Mouse (Mus musculus): ENCODE results near the gene Ugt1a1.
"Not testable (repeated sequence)": the region's sequence is repeated elsewhere in the genome, so short reads cannot be mapped to it uniquely, and the experiment has no call there.

The Ugt1a1 gene

GRCm38 (mm10) chr1:88211812-88212211 is at the start of gene Ugt1a1:
TSS of gene Ugt1a1 (plus strand) at chr1:88211959.
- no peak for DNase-seq (ENCODE audit: low spot score)

DNA sequence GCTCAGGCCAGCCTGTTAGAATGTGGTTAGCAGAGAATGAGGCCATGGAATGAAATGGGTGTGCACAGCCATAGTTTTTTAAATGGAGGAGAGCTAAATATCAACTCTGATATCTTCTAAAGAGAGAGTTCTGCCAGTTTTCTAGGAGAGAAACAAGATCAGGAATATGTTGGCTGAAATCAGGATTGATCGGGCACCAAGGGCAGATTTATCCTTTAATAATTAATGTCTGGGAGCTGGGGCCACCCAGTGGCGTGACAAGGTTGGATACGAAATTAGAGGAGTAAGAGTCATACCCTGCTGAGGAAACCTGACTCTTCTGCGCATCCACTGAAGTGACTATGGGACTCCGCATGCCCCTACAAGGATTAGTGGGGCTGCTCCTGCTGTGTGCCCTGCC is 46.0 kb upstream of the Ugt1a1 start, which contains the start of gene Ugt1a5:
Ugt1a5 (plus strand) TSS at position 302 of the 400 bp plus-strand sequence.
- no peak for DNase-seq (ENCODE audit: low spot score)

DNA sequence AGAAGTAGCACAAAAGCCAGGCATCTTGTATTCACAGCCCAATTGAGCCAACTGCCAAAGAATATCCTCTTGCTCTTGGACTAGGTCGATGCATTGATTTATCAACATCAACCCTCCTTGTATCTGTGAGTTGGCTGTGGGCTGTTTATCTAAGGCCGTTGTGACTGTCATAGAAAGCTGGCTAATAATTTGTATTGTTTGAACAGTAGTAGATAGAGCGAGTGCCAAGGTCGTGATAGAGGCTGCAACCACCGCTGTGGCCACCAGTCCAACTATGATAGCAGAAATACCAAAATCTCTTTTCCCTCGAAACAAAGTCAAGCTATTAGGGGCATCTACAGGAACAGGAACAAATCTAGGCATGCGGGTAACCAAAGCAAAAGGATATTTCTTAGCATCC is 39.6 kb upstream of the Ugt1a1 start:
- not testable (repeated sequence) for DNase-seq (ENCODE audit: low spot score)

DNA sequence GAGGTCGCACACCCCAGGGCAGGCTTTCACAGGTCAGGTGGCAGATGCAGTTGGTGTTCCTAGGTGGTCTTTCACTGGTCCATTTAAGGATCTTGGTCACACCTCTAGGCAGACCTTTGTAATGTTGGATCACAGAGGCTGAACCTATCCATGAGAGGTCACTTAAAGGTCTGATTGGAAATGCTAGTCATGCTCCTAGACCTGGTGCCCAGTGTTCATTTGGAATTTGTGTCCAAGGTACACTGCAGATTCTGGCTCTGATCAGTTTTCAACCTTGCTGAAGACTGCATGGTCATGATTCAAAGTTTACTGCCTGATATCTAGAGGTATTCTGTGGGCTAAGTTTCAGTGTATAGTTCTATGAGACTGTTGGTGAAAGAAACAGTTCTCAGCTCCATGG is 32.1 kb upstream of the Ugt1a1 start:
- DNase-seq (ENCODE audit: low spot score), result no peak

GRCm38 (mm10) chr1:88186325-88186935 is 25.3 kb upstream of the Ugt1a1 start:
- no peak for DNase-seq (ENCODE audit: low spot score)

DNA sequence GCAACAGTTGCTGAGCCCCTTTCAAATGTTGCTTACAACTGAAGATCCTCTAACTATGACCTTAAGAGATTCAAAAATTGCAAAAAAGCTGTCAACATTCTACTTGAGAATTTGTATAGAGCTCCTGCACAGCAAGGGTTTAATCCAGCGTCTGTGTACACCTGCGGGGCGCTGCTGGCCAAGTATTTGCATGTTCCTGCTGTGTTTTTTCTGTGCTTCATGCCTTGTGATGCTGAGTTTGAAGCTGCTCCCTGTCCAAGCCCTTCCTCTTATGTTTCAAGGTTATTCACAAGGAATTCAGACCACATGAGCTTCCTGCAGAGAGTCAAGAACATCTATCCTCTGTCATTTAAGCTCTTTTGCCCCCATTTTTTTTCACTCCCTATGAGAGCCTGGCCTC is 19.6 kb upstream of the Ugt1a1 start:
- no peak for DNase-seq (ENCODE audit: low spot score)

DNA sequence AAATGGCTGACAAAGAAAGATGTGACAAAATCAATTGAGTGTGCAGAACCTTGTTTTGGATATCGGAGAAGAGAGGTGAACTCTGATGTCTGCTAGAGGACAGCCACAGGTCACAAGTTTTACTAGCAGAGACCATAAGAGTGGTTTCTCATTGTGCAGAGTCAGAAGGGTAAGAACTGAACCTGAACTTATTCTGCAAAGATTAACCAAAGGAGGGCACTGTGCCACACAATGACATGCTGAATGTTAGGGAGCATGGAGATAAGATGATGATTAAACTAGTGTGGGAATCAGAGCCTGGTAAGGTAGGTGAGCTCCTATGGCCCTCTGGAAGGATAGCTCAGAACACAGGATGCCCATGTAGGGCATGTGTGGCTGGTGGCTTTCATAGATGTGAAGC is 16.1 kb upstream of the Ugt1a1 start:
- DNase-seq (ENCODE audit: low spot score), result no peak

DNA sequence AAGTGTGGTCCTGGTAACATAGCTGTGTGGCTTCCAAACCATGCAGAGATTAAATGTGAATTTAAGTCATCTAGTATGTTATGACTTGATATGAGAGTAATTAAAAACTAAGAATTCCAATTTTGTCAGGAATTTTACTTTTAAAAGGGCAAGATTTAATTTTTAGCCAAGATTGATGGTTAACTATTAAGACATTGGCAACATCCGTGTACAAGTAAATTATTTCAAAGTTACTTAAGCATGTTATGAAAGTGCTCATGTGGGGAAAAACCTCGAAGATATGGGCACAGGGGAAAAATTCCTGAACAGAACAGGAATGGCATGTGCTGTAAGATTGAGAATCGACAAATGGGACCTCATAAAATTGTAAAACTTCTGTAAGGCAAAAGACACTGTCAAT is 14.3 kb upstream of the Ugt1a1 start:
- DNase-seq (ENCODE audit: low spot score), result no peak

DNA sequence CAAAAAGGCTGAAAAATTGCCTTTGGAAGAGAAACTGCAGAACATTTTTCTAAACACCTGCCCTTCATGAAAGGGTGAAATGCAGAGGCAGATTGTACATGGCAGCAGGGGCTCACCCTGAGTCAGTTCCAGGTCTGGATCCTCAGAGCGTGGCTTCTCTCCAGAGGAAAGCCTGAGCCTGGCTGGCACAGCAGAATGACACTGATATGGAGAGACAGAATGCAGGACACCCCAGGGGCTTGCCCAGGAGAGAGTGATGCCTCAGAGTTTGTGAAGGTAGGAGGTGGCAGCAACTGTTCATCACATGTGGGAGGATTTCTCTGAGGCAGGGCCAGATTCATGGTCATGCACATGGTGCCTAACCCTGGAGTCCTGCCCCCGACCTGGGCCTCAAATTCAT is 11.8 kb upstream of the Ugt1a1 start:
- DNase-seq (ENCODE audit: low spot score), result no peak

DNA sequence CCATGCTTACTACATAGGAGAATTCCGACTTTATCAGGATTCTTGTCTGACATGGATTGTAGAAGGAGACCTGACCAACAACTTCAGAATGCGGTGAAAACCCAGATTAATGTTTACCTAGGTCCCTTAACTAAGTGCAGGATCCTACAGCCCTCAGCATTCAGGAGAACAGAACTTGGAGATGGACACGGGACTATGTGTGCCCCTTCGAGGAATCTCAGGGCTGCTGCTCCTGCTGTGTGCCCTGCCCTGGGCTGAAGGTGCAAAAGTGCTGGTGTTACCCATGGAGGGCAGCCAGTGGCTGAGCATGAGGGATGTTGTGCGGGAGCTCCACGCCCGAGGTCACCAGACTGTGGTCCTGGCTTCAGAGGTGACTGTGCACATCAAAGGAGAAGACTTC is 11.3 kb upstream of the Ugt1a1 start, which contains the start of gene Ugt1a2:
Ugt1a2 (plus strand) TSS at position 146 of the 400 bp plus-strand sequence.
- no peak for DNase-seq (ENCODE audit: low spot score)

GRCm38 (mm10) chr1:88205294-88205922 is 6.4 kb upstream of the Ugt1a1 start, which contains the start of gene Dnajb3:
TSS of gene Dnajb3 (minus strand) at chr1:88205782.
- peak; percentile 71 for DNase-seq (ENCODE audit: low spot score)

DNA sequence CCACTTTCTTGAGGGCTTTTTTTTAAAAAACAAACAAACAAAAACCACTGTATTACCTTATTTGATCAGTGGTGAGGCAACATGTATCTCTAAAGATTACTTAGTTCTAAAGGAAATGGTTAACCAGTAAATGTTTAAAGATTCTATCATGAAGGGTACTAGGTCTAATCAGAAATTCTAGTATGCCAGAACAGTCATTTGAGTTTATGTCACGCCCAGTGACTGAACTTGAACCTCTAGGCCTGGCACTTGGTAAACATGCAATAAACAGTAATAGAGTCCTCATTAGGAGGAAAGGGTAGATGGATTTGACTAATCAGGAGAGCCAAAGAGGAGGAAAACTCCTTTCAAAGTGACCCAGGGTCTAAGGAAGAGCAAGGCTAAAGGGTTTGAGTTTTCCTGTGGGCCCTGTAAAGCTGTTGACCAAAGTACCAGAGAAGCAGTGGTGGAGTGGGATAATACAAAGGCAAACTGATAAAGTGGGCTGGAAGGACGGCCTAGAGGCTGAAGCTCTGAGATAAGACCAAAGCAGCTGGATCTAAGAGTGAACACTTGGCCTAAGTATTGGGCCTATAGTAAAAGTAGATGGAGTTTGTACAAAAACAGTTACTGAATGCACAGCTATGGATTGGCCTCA is 4.8 kb upstream of the Ugt1a1 start:
- peak; percentile 53 for DNase-seq (ENCODE audit: low spot score)

DNA sequence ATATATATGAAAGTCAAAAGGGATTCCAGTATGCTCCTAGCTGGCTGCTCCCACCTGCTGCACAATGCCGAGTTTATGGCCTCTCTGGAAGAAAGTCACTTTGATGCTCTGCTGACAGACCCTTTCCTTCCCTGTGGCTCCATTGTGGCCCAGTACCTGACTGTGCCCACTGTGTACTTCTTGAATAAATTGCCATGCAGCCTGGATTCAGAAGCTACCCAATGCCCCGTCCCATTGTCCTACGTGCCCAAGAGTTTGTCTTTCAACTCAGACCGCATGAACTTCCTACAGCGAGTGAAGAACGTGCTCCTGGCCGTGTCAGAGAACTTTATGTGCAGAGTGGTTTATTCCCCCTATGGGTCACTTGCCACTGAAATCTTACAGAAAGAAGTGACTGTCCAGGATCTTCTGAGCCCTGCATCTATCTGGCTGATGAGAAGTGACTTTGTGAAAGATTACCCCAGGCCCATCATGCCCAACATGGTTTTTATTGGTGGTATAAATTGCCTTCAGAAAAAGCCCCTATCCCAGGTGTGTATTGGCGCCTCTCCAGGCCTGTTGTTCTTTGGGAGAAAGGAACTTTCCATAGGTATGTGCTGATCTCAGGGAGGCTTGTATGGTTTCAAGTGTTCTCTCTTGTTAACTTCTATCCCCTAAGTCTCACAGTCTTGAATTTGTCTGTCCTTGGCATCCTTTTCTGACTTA is 734 bp downstream of the Ugt1a1 start:
- no peak for DNase-seq (ENCODE audit: low spot score)

- DNase-seq (ENCODE audit: low spot score), result no peak
These were observed 1.3 kb downstream of the Ugt1a1 start for GRCm38 (mm10) chr1:88213061-88213460.

DNA sequence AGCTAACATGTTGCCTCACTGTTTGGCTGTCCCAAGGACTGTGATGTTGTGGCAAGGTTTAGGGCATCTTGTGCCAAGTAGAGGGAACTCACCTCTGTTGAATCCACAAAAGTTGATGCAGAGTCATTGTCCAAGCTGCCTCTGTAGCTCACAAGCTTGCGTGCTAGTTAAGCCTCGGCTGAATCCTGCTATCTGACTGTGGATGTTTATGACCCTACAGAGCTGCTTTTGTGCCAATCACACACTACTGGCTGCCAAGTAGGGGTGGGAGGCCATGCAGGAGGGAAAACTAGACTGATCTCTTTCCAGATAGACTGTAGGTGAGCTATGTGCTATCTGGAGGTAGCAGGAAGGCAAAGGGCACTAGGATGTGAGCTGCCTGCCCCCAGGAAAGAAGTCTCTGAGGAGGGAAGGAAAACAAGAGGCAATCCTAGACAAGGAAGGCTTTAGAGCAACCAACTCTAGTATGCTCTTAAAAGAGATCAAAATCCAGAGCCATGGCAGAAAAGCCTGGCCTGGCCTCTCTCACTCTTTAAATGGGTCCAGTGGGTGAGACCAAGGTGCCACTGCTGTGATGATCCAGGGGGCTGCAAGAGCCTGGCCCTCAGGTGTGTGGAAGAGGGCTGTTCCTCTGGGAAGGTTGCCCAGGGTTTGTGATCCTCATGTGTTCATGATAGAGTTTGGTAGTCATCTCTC is 2.2 kb downstream of the Ugt1a1 start:
- DNase-seq (ENCODE audit: low spot score), result no peak

DNA sequence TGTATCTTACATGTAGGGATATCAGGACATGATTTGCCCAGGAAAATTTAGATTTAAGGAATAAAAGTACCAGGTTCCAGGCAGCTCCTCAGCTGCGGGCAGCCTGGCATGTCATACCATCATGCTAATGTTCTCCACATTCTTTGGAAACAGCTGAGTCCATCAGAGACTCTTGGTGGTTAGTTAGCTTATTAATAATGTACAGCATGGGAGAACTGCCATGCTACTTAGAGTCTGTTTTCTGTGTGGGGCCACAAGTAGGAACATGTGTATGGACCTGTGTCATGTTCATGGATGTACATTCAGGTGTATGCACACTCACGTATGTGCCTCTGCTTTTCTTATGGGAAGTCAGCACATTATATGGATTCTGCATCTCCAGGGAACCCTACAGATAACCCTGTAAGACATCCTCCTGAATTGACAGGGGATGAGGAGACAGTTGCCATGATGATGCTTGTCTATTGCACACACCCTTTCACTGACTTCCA is 2.7 kb downstream of the Ugt1a1 start:
- no peak for DNase-seq (ENCODE audit: low spot score)

- no peak for DNase-seq (ENCODE audit: low spot score)
These were observed 4.0 kb downstream of the Ugt1a1 start for GRCm38 (mm10) chr1:88215466-88216380.

DNA sequence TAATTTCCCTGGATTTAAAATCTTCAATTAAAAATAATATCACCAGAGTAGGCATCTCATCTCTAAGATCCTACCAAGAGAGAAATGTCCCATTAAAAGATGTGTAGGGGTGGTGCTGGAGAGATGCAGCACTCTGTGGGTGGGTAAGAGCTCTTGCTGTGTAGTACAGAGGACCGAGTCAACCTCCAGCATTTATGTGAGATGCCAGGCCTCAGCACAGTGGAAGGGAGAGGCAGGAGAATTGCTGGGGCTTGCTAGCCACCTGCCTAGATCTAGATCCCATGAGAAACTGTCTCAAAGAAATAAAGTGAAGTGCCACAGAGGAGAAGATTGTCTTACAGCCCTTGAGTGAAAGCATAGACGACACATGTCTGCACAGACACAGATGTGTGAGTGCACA is 4.8 kb downstream of the Ugt1a1 start:
- no peak for DNase-seq (ENCODE audit: low spot score)

- DNase-seq (ENCODE audit: low spot score), result no peak
These were observed 5.4 kb downstream of the Ugt1a1 start for GRCm38 (mm10) chr1:88217144-88217543.

DNA sequence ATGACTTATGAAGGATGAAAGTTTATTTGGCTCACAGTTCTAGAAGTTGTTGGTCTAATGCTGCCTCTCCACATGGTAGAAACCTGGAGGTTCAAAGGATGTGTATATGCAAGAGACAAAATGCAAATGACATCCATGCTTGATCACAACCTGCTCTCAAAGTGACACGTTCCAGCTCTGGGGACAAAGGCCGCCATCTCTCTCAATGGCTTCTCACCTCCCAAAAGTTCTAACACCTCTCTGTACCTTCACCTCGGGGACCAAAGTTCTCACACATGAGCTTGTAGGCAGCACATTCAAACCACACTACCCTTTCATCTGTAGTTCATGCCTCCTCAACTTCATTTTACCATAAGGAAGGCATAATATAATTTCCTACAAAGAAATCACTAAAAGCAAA is 5.8 kb downstream of the Ugt1a1 start:
- no peak for DNase-seq (ENCODE audit: low spot score)

- DNase-seq (ENCODE audit: low spot score), result no peak
These were observed 6.3 kb downstream of the Ugt1a1 start for GRCm38 (mm10) chr1:88218051-88218450.
